Mouse (Mus musculus) kidney, adult 2 months (tissue): ENCODE measurements at regions not wholly inside any gene's neighbourhood (a gene's known extent, or its start where the extent isn't known, plus 50 kb on each side); places are given as distances from the start of the nearest gene placed in this dataset.

Experiments
- CTCF ChIP-seq: fragments of 200-500 bp; conservative IDR thresholded peaks from 2 replicates; pipeline ENCODE4 v1.5.1; 2011; ENCODE audit warnings: low read depth, mild to moderate bottlenecking, control low read depth, low read length, moderate library complexity, mixed read lengths; ENCODE audit not compliant: insufficient read depth, insufficient read length
- POLR2A ChIP-seq: fragments of 200-500 bp; IDR thresholded peaks from one replicate; pipeline ENCODE4 v1.6.1; 2011; ENCODE audit warnings: low read depth, low read length, control low read depth

- TF ChIP-seq CTCF (no peak), POLR2A (no peak)
Measured at GRCm38 (mm10) chr4:67589976-67590727, 762.8 kb downstream of the Tlr4 start.
